ENCODE assay signal across 14 mouse cellular contexts in genomic region chr5:130290242-130290641, GRCm38 (mm10). TPM values are rescaled to one million over a fixed set of nuclear protein-coding genes. Genes with fewer than 3 reads are reported as not detected.
DNase-seq lines count a peak whose midpoint lies in the region; ATAC-seq and TF ChIP-seq lines count a peak whose summit lies in the region.
"Had no signal": no experiment of that assay in that cellular context is flagged by ENCODE, and none has a peak within 500 bp of the region (broad histone marks: within the 10 kb centered on the region; RNA-seq: fewer than 3 reads in every experiment).

No protein-coding gene starts in this region.

- H3K4me2 ChIP-seq in intestine, postnatal 0 days (replicated peaks; ENCODE audit: low read depth) = no peak overlapping the region
- H3K4me2 ChIP-seq in intestine, embryonic 15.5 days (replicated peaks) = no peak overlapping the region
- H3K4me2 ChIP-seq in midbrain, embryonic 15.5 days = no peak overlapping the region
- H3K4me2 ChIP-seq: embryonic facial prominence, embryonic 13.5 days; midbrain, embryonic 12.5 days had no signal

- H3K4me1 ChIP-seq in intestine, postnatal 0 days (replicated peaks; ENCODE audit: control insufficient read depth, insufficient read depth, low read length) = no peaks in the 10 kb centered on the region
- no peaks in the 10 kb centered on the region for H3K4me1 ChIP-seq in intestine, embryonic 15.5 days (replicated peaks)
- H3K4me1 ChIP-seq in testis, adult 2 months (ENCODE audit: control insufficient read depth, insufficient read depth, low read length) = no peaks in the 10 kb centered on the region
- H3K4me1 ChIP-seq in midbrain, embryonic 15.5 days = no peaks in the 10 kb centered on the region
- H3K4me1 ChIP-seq: embryonic facial prominence, embryonic 13.5 days; hindbrain, embryonic 10.5 days; midbrain, embryonic 12.5 days had no signal

- no peak overlapping the region for H3K27ac ChIP-seq in intestine, postnatal 0 days (ENCODE audit: low read depth, low read length)
- no peak overlapping the region for H3K27ac ChIP-seq in intestine, embryonic 15.5 days
- H3K27ac ChIP-seq in testis, adult 2 months (ENCODE audit: control insufficient read depth, insufficient read depth, low read depth, low read length) = no peak overlapping the region
- no peak overlapping the region for H3K27ac ChIP-seq in midbrain, embryonic 15.5 days
- H3K27ac ChIP-seq: embryonic facial prominence, embryonic 13.5 days; hindbrain, embryonic 10.5 days; midbrain, embryonic 12.5 days had no signal

- H3K36me3 ChIP-seq in intestine, postnatal 0 days (ENCODE audit: control insufficient read depth, insufficient read depth) = peaks cover 16% of the 10 kb centered on the region
- H3K36me3 ChIP-seq in intestine, embryonic 15.5 days = peaks cover 3% of the 10 kb centered on the region
- H3K36me3 ChIP-seq in testis, adult 2 months (ENCODE audit: control insufficient read depth, insufficient read depth, low read length) = no peaks in the 10 kb centered on the region; the same call in 1 of the 2 replicates
- 0 out of 2 replicates have a peak, but pooled peaks cover 3% of the 10 kb centered on the region for H3K36me3 ChIP-seq in midbrain, embryonic 15.5 days (replicated peaks)

- H3K9me3 ChIP-seq in intestine, postnatal 0 days (ENCODE audit: control insufficient read depth) = no peaks in the 10 kb centered on the region
- no peaks in the 10 kb centered on the region for H3K9me3 ChIP-seq in intestine, embryonic 15.5 days
- no peaks in the 10 kb centered on the region for H3K9me3 ChIP-seq in midbrain, embryonic 15.5 days

- no peak overlapping the region for H3K4me3 ChIP-seq in intestine, postnatal 0 days (ENCODE audit: low read depth, low read length)
- H3K4me3 ChIP-seq in intestine, embryonic 15.5 days (replicated peaks) = no peak overlapping the region
- H3K4me3 ChIP-seq in testis, adult 2 months (ENCODE audit: control insufficient read depth, low read depth, low read length) = no peak overlapping the region
- H3K4me3 ChIP-seq in midbrain, embryonic 15.5 days = no peak overlapping the region
- H3K4me3 ChIP-seq: embryonic facial prominence, embryonic 13.5 days; hindbrain, embryonic 10.5 days; midbrain, embryonic 12.5 days had no signal

- no peak for ATAC-seq in intestine, postnatal 0 days
- no peak for ATAC-seq in intestine, embryonic 15.5 days
- ATAC-seq in monocyte, adult 5-6 weeks (replicated peaks; ENCODE audit: insufficient number of reproducible peaks, low FRiP score, low TSS enrichment, poor library complexity, severe bottlenecking) = no peak
- ATAC-seq in midbrain, embryonic 15.5 days (replicated peaks) = no peak
- ATAC-seq: intestine, embryonic 16.5 days had no signal

- WGBS in intestine, postnatal 0 days = 98% methylated on average over 6 of the region's 6 CpGs
- 92% methylated on average over 6 of the region's 6 CpGs for whole genome bisulfite sequencing in intestine, embryonic 15.5 days
- 96% methylated on average over 6 of the region's 6 CpGs for WGBS in midbrain, embryonic 15.5 days

- DNase-seq in testis, postnatal 14 days (ENCODE audit: low spot score) = no peak
- DNase-seq in ZHBTc4 (ENCODE audit: low read depth, low spot score) = peak; percentile 65
- DNase-seq: kidney, postnatal 25 days; lung, postnatal 36 days; thymus, postnatal 14 days had no signal

- H3K9ac ChIP-seq in intestine, postnatal 0 days (ENCODE audit: low read depth, low read length) = no peak overlapping the region
- no peak overlapping the region for H3K9ac ChIP-seq in intestine, embryonic 15.5 days
- H3K9ac ChIP-seq in midbrain, embryonic 15.5 days = no peak overlapping the region
- H3K9ac ChIP-seq: embryonic facial prominence, embryonic 13.5 days; midbrain, embryonic 12.5 days had no signal

- TF ChIP-seq CTCF in intestine, postnatal 0 days (IDR thresholded peaks at IDR 0.05; ENCODE audit: low read depth) = peak; percentile 32
- peak; percentile 60; the same call in 1 of the 2 replicates for TF ChIP-seq CTCF in testis, adult 2 months (IDR thresholded peaks at IDR 0.05; ENCODE audit: control insufficient read depth, insufficient read depth, insufficient replicate concordance, low read depth, low read length)

- no peaks in the 10 kb centered on the region for H3K27me3 ChIP-seq in intestine, postnatal 0 days (replicated peaks; ENCODE audit: control insufficient read depth, insufficient read depth, low read length)
- no peaks in the 10 kb centered on the region for H3K27me3 ChIP-seq in intestine, embryonic 15.5 days (replicated peaks)
- H3K27me3 ChIP-seq in testis, adult 2 months (ENCODE audit: control insufficient read depth, insufficient read depth, low read length) = no peaks in the 10 kb centered on the region
- no peaks in the 10 kb centered on the region for H3K27me3 ChIP-seq in midbrain, embryonic 15.5 days (replicated peaks)
- H3K27me3 ChIP-seq: embryonic facial prominence, embryonic 13.5 days; midbrain, embryonic 12.5 days had no signal

- TF ChIP-seq POLR2A in testis, adult 2 months (IDR thresholded peaks at IDR 0.05; ENCODE audit: control insufficient read depth, low read depth, low read length) = no peak

RNA-seq across cellular contexts. Expression of gene Tyw1, which starts 34.8 kb away (rescaled TPM):
- 12.0 and 15.0 TPM in 2 replicates for polyA plus RNA-seq in intestine, postnatal 0 days (2015; fragmentation: Nextera tagmentation; extraction: Ambion mirVana)
- 23.5 and 24.0 TPM in 2 replicates for polyA plus RNA-seq in intestine, embryonic 15.5 days (2015; fragmentation: Nextera tagmentation; extraction: Ambion mirVana)
- polyA plus RNA-seq in testis, adult 2 months (2012; rRNA removed) = 8.0 TPM in 2 replicates
- total RNA-seq in monocyte, adult 5-6 weeks (2017) = 16.3 to 34.8 TPM (median 16.7 TPM) in 3 replicates
- polyA plus RNA-seq in midbrain, embryonic 15.5 days (2015; fragmentation: Nextera tagmentation; extraction: Ambion mirVana) = 22.7 and 22.9 TPM in 2 replicates

RNA-seq across cellular contexts. Expression of gene Sbds, which starts 34.9 kb away (rescaled TPM):
- polyA plus RNA-seq in intestine, postnatal 0 days (2015; fragmentation: Nextera tagmentation; extraction: Ambion mirVana) = 97.7 and 105 TPM in 2 replicates
- polyA plus RNA-seq in intestine, embryonic 15.5 days (2015; fragmentation: Nextera tagmentation; extraction: Ambion mirVana) = 75.0 and 75.9 TPM in 2 replicates
- polyA plus RNA-seq in testis, adult 2 months (2012; rRNA removed) = 46.1 and 52.2 TPM in 2 replicates
- 123 to 159 TPM (median 156 TPM) in 3 replicates for total RNA-seq in monocyte, adult 5-6 weeks (2017)
- 48.5 and 55.1 TPM in 2 replicates for polyA plus RNA-seq in midbrain, embryonic 15.5 days (2015; fragmentation: Nextera tagmentation; extraction: Ambion mirVana)
